Mouse (Mus musculus) MEL-GATA-1-ER (cell line): ENCODE data around the gene Agbl2.

Source experiments
- DNase-seq: peaks from one replicate; pipeline ENCODE4 v3.0.0-alpha.2; 2012; ENCODE audit warnings: low read depth; ENCODE audit errors: extremely low read depth

Agbl2 gene

GRCm38 (mm10) chr2:90782458-90782857 is at the start of gene Agbl2:
Gene Agbl2 (plus strand): TSS chr2:90782727.
- DNase-seq, result no peak

- DNase-seq, result no peak
These were observed 47.2 kb upstream of the Agbl2 start for GRCm38 (mm10) chr2:90735326-90735725.

- peak; percentile 15 for DNase-seq
These were observed 43.7 kb upstream of the Agbl2 start for GRCm38 (mm10) chr2:90738801-90739200.

- DNase-seq, result no peak
These were observed 43.2 kb upstream of the Agbl2 start for GRCm38 (mm10) chr2:90739327-90739726.

GRCm38 (mm10) chr2:90739921-90740320 is 42.6 kb upstream of the Agbl2 start:
- no peak for DNase-seq

GRCm38 (mm10) chr2:90744285-90745052 is 38.1 kb upstream of the Agbl2 start:
- peak; percentile 38 for DNase-seq

- DNase-seq, result peak; percentile 98
These were observed 37.4 kb upstream of the Agbl2 start, which contains the start of gene Fnbp4 for GRCm38 (mm10) chr2:90745053-90745678. Gene Fnbp4 (plus strand): TSS chr2:90745370.

- peak; percentile 18 for DNase-seq
These were observed 36.6 kb upstream of the Agbl2 start for GRCm38 (mm10) chr2:90745740-90746537.

GRCm38 (mm10) chr2:90746538-90746865 is 36.0 kb upstream of the Agbl2 start:
- no peak for DNase-seq

- DNase-seq, result no peak
These were observed 35.4 kb upstream of the Agbl2 start for GRCm38 (mm10) chr2:90747131-90747530.

- DNase-seq, result peak; percentile 20
These were observed 32.7 kb upstream of the Agbl2 start for GRCm38 (mm10) chr2:90749676-90750459.

- no peak for DNase-seq
These were observed 29.0 kb upstream of the Agbl2 start for GRCm38 (mm10) chr2:90753565-90753964.

GRCm38 (mm10) chr2:90754188-90754587 is 28.3 kb upstream of the Agbl2 start:
- no peak for DNase-seq

GRCm38 (mm10) chr2:90765123-90765522 is 17.4 kb upstream of the Agbl2 start:
- DNase-seq, result no peak

- DNase-seq, result no peak
These were observed 1.2 kb upstream of the Agbl2 start for GRCm38 (mm10) chr2:90781323-90781722.

- DNase-seq, result no peak
These were observed 589 bp upstream of the Agbl2 start for GRCm38 (mm10) chr2:90781938-90782337.

- no peak for DNase-seq
These were observed 467 bp downstream of the Agbl2 start for GRCm38 (mm10) chr2:90782901-90783486.

GRCm38 (mm10) chr2:90788126-90788525 is 5.6 kb downstream of the Agbl2 start:
- DNase-seq, result no peak

- DNase-seq, result no peak
These were observed 26.0 kb downstream of the Agbl2 start for GRCm38 (mm10) chr2:90808241-90809126.

GRCm38 (mm10) chr2:90810751-90811150 is 28.2 kb downstream of the Agbl2 start:
- DNase-seq, result no peak
